Mouse (Mus musculus) cerebellum, adult (tissue): ENCODE measurements at regions not wholly inside any gene's neighbourhood (a gene's known extent, or its start where the extent isn't known, plus 50 kb on each side); places are given as distances from the start of the nearest gene placed in this dataset.

Source experiments
- ATAC-seq: cut with Nextera tagmentation; 2 replicates; pipeline ENCODE4 v1.9.2; 2017; ENCODE audit warnings: mild to moderate bottlenecking, moderate library complexity, mixed read lengths; ENCODE audit not compliant: insufficient number of reproducible peaks, low FRiP score, low TSS enrichment

DNA sequence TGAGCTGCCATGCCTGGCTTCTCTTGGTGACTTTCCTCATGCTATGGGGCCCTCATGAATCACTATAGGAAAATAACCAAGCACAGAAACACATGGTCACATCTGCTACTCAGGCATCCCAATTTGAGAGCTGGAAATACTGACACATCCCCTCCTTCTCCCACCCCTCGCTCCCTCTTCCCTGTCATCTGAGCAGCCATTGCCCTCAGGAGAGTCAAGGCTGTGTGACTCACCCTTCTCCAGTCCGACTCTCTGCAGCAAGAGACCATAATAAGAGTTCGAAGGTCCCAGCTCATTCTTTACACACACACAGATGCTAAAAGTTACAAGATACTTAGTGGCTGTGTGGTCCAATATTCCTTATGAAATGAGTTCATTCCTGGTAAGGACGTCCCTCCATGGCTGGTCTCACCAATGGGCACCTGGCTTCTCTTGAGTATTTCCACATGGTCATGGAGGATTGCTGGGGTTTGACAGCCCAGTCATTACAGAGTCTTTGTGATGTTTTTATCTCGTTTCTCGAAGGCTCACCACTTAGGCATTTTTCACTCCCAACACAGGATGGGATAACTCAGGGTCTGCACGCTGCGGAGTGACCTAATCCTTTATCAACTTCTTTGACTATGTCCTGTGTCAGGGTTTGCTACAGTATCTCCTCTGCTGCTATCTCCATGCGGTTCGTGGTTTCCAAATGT lies 74.8 kb upstream of the Lnx1 start:
- ATAC-seq, result no peak

DNA sequence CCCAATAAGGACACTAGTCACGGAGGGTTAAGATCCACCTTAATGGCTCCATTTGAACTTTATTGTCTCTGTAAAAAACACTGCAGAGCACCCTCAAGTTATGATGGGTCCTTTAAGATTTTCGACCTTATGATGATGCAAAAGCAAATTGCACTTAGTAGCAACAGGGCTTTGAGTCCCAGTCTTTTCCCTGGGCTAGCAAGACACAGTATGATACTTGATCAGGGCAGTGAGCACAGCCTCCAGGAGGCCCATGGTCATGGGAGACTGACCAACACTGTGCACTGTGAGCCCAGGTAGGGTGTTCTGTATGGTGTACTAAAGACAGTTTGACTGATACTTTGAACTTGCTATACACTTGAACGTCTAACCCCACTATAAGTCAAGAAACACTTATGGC lies 73.4 kb upstream of the Lnx1 start:
- ATAC-seq, result no peak

DNA sequence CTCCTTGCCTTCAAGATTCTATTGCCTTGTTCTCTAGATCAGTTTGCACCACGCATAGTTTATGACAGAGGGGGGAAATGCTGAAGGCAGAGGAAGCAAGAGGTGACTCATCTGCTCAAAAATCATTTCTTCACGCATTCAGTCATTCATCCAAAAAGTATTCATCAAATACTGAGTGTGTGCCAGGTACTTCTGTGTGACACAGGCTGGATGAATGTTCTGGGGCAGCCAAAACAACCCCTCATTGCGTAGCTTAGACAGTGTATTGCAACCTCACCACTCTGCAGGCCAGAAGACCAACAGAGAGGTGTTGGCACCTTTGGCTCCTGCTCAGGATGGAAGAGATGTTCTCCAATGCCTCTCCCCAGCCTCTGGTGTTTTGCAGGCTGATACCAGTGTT lies 72.9 kb upstream of the Lnx1 start:
- no peak for ATAC-seq

DNA sequence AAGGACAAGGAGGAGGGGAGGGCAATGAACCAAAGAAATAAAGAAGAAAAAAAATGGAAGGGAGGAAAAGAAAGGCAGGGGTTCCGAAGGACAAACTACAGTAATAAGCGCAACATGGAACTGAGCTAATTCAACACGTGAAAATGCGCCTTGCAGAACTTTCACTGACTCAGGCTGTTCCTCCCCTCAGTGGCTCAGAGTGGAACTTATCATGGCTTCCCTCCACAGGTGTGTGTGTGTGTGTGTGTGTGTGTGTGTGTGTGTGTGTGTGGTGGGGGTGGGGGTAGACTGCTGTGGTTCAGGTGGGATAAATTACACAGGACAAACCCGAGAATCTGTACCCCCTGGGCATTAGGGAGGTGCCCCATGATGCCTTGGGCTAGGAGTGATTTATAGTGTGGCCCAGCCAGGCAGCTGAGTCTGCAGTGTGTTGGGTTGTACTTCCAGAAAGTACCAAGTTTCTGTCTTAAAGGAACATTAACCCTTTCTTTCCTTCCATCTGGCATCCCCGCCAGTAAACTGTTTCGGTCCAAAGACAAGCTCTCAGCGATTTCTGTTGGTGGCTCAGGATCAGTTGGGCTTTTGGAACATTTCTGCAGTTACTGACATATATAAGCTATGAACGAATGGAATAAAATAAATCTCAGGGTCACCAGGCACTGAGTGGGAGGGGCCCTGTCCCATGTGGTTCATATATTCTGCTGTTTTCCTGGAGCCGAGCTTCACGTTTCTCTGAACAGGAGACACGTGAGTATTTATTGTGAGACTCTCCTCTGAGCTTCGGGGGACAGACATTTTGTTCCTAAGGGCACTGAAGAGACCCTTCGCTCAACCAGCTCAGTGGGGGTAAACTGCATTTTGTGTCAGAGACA lies 71.1 kb upstream of the Lnx1 start:
- no peak for ATAC-seq

DNA sequence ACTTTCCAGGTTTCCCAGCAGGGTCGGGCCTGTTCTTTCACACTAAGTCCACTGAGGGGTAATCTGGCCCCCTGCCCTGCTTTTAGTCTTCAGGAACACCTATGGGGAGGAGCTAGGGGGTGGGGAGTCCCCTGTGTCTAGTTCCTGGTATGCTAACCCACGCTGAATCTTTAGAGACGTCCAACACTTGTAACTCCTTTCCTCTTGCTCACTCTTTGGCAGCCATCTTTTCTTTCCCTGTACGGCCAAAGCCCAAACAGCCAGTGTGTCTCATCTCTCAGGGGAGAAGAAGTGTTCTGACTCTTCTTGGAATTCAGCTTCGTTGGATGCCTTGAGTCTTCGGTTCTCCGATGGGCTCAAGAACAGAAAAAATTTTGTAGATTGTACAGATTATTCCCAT lies 68.4 kb upstream of the Lnx1 start:
- no peak for ATAC-seq

DNA sequence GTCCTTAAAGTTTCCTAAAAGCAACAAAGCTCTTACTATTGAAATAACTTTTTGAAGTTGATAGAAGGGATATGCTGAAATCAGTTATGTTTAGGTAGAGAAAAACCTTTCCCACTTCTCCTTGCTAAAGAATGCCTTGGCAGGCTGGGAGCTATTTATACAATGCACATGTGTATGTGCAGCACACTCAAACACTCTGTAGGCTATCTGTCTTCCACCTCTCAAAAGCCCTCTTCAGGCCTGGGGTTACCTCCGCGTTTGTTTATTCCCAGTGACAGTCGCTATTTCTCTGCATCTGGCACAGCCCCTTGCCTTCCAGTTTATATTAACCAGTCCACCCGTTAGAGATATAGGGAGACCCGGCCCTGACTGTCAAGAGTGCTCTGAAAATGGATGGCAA lies 66.3 kb upstream of the Lnx1 start:
- ATAC-seq, result no peak

DNA sequence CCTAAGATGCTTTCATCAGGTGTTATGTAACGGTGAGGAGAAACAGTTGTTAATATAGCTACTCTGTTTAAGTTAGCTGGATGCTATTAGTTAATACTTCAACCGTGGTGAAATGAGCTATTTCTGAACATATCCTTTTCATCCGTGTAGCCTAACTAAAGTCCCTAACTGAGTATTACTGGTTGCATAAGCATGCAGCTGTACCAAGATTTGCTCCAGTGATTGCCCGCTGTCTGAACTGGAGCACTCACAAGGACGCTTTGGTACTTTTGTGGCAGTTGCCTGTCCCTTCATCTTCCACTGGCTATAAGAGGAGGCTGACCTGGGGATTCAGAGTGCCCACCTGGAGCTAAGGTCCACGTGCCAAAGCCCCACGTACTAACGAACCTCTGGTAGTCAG lies 65.3 kb upstream of the Lnx1 start:
- ATAC-seq, result no peak

DNA sequence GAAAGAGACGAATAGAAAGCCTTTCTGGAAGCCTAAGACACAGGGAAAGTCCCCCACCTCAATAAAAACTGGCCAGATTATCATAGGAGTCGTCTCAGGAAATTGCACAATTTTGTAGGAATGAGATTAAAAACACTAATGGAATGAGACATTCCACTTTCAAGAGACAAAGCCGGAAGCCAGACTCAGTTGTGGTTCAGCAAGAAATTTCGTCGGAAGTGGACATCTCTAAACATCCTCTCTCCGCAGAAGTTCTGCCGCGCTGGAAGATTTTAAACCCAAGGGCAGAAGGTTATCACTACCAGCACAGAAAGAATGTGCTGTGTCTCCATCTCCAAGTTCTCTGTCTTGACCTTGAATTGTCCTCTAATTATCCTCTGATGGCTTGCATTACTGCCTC lies 63.5 kb upstream of the Lnx1 start:
- no peak for ATAC-seq

DNA sequence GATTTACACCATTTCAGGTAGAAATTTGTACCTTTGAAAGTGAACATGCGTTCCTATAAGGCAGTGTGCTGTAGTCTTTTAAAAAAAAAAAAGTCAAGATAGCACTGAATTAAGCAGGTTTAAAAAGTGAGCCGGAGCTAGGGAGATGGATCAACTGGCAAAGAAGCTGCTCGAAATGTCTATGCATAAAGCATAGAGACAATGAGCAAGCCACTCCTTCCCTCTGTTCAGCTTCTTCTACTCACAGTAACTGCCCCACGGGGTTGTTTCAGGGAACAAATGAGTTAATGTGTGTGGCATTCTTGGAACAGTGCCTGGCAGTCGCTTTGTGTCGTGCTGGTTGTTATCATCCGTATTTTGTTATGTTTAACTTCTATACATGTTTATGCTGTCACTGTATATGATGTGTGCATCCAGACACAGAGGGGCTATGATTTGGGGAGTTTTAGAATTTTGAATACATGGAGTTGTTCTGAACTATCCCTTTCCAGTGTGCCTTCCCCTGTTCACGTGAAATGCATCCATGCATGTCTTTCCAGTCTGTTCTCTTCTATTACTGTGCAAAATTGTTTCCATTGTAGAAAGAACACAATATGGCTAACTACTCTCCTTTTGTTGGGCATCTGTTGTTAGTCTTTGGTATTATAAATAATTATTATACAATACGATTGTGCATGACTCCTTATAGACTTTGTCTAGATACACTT lies 62.5 kb upstream of the Lnx1 start:
- no peak for ATAC-seq

DNA sequence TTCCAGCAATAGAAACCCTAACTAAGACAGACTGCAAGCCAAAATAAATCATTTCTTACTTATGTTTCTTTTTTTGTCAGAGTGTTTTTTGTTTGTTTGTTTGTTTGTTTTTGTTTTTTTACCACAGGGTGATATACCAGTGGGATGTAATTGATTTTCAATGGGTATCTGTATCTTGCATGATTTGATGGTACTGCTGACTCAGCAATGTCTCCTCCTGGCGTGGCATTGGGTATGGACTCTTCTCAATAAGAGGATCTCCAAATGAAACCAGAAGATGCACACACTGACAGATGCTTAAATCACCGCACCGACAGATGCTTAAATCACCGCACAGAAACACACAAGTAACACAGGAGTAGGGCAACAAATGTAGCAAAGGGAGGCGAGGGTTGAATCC lies 54.8 kb upstream of the Lnx1 start:
- no peak for ATAC-seq

DNA sequence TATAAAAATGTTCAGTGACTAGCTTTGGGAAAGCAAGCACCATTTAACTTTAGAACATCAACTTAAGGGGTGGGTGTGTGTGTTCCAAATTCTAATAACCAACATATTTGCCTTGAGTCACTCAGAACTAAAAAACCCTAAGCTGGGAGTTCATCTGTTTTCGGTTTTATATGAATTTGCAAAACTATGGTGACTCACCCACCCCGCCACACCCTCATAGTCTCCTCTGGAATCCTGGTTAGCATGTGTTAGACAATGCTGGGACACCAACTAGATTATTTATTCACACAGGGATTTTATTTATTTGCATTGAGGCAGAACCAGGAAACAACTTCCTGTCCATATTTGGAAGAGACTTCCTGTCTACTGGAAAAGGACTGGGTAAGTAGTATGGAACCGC lies 50.2 kb upstream of the Lnx1 start:
- no peak for ATAC-seq
